ENCODE assay signal across 30 mouse cellular contexts in the genomic region with DNA sequence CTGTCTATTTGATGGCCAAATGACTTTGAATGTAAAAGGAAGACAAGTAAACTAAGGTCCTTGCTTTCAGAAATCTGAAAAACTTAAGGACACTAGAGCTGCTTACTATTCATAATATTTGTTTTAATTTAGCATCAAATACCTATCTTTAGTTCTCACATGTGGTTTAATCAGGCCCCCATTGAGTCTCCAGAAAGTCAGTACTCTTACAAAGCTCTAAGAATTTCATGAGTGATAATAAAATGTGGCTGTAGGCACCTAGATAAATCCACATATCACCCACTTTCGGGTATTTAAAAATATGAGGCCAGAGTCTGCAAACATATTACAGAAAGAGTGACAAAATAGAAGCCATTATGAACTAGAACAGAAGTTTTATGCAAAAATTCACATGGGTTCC.
"Had no signal": no experiment of that assay in that cellular context is flagged by ENCODE, and none has a peak within 500 bp of the region (broad histone marks: within the 10 kb centered on the region; RNA-seq: fewer than 3 reads in every experiment).

No protein-coding gene starts in this region.

- H3K27me3 ChIP-seq: heart, embryonic 12.5 days; heart, embryonic 13.5 days; heart, embryonic 15.5 days; hindbrain, embryonic 12.5 days; hindbrain, embryonic 13.5 days; hindbrain, embryonic 15.5 days; intestine, embryonic 15.5 days; kidney, embryonic 15.5 days had no signal

- H3K4me1 ChIP-seq: heart, embryonic 12.5 days; intestine, embryonic 15.5 days had no signal

- H3K4me3 ChIP-seq: heart, embryonic 10.5 days; heart, embryonic 12.5 days; heart, embryonic 13.5 days; heart, embryonic 15.5 days; hindbrain, embryonic 10.5 days; hindbrain, embryonic 12.5 days; hindbrain, embryonic 13.5 days; hindbrain, embryonic 15.5 days; intestine, embryonic 15.5 days; kidney, embryonic 15.5 days; layer of hippocampus, adult 2 months; left cerebral cortex, adult 2 months had no signal

- H3K27ac ChIP-seq: heart, embryonic 10.5 days; heart, embryonic 13.5 days; heart, embryonic 15.5 days; hindbrain, embryonic 10.5 days; hindbrain, embryonic 12.5 days; hindbrain, embryonic 13.5 days; hindbrain, embryonic 14.5 days; hindbrain, embryonic 15.5 days; hindbrain, postnatal 0 days; intestine, embryonic 15.5 days; kidney, embryonic 15.5 days; kidney, postnatal 0 days; layer of hippocampus, adult 2 months; left cerebral cortex, adult 2 months had no signal

- H3K9me3 ChIP-seq: heart, embryonic 10.5 days; heart, embryonic 12.5 days; heart, embryonic 13.5 days; heart, embryonic 15.5 days; hindbrain, embryonic 10.5 days; hindbrain, embryonic 12.5 days; hindbrain, embryonic 13.5 days; hindbrain, embryonic 15.5 days; intestine, embryonic 15.5 days; kidney, embryonic 15.5 days had no signal

- H3K36me3 ChIP-seq: heart, embryonic 10.5 days; heart, embryonic 12.5 days; heart, embryonic 13.5 days; heart, embryonic 15.5 days; hindbrain, embryonic 10.5 days; hindbrain, embryonic 12.5 days; hindbrain, embryonic 13.5 days; hindbrain, embryonic 15.5 days; intestine, embryonic 15.5 days; kidney, embryonic 15.5 days had no signal

- H3K9ac ChIP-seq: heart, embryonic 12.5 days; heart, embryonic 13.5 days; heart, embryonic 15.5 days; hindbrain, embryonic 12.5 days; hindbrain, embryonic 13.5 days; hindbrain, embryonic 14.5 days; hindbrain, embryonic 15.5 days; intestine, embryonic 15.5 days; kidney, embryonic 15.5 days had no signal

- DNase-seq: heart, postnatal 10 days; heart, postnatal 14 days; heart, postnatal 36 days; kidney, adult 11 months; kidney, adult 18-20 months; kidney, adult 2 months; kidney, adult 8-10 months; kidney, adult 9 months; kidney, postnatal 10 days; kidney, postnatal 14 days; kidney, postnatal 25 days; kidney, postnatal 36 days; kidney, postnatal 4 days; layer of hippocampus, adult 9-11 months; layer of hippocampus, postnatal 36 days had no signal
